Mouse (Mus musculus): ENCODE measurements around the gene Hsd17b3.

Hsd17b3 gene

GRCm38 (mm10) chr13:64089130-64089529, at the start of gene Hsd17b3:
Hsd17b3 (minus strand) TSS chr13:64089230.
- in situ Hi-C loops (cut with MboI; ENCODE audit: unreplicated experiment in 2 of 2), result loop anchor here in 1 of 2 experiments (25.0 kb wide), 1 partner anchor 348 kb away; the partner anchor contains the start of gene Cdk20

DNA sequence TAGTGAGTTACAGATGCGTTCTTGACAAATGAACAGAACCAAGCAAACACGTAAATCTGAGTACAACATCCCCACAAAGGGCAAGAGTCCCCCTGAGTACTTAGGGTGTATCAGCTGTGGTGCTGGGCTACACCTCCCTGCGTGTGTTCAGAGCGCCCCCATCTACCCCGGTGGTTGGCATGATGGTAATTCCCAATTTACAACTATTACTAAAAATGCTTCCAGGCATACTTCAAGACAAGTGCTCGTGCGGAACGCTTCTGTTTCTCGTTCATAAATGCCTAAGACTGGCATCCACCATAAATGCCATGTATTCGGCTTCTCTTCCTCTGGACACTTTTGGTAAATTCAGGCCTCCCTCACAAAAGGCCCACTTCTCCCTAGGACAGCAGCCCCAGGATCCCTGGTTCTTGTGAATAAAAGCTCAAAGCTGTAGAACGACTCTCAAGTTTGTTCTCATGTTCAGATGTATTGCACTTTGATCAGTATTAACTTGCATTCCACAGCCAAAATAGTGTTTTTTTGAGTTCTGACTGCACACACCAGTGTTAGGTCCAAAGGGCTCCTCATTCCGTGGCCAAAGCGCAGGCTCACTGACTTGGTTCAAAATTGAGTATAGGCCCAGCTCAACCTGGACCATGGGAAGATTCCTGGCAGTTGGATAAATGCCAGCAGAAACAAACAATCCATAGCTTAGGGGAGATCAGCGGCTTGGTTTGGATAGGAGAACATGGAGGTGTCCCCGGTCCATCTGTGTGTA, 40.8 kb upstream of the Hsd17b3 start:
- in situ Hi-C loops (cut with MboI; ENCODE audit: unreplicated experiment in 2 of 2), result no loop called here

DNA sequence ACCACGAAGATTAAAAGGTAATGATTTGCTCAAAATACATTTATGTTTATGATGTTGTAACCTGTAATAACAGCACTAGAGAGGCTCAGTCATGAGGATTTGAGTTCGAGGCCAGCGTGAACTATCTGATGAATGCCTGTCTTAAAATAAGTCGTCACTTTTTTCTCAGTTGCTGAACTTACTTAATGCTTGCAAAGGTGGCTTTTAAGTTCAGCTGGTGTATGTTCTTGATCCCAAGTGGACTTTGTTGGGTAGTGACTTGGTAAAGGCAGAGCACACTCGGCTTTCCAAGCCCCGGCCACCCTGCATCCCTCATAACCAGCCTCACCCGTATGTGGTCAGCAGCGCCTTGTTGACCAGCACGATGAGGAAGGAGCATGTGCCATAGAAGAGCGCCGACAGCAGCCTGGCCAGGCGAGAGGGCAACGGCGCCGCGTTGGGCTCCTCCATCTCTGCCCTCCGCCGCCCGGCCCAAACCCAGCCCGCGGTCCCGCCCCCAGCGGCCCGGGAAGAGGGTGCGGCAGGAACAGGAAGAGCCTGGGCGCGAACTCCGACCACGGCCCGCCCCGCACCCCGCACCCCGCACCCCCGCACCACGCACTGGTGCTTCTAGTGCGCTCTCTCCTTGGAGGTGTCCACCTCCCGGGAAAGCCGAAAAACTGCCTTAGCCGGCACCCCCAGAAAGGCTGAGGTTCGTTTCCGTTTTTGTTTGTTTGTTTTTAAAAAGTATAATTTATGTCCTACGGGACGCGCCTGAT, 40.0 kb upstream of the Hsd17b3 start, which contains the start of gene Slc35d2:
TSS of gene Slc35d2 (minus strand) at position 511 of the 758 bp plus-strand sequence.
- in situ Hi-C loops (cut with MboI; ENCODE audit: unreplicated experiment in 2 of 2), result no loop called here

GRCm38 (mm10) chr13:64126316-64126715, 37.3 kb upstream of the Hsd17b3 start:
- in situ Hi-C loops (cut with MboI; ENCODE audit: unreplicated experiment in 2 of 2), result no loop called here

- in situ Hi-C loops (cut with MboI; ENCODE audit: unreplicated experiment in 2 of 2), result loop anchor here in 1 of 2 experiments (25.0 kb wide), 1 partner anchor 312 kb away; the partner anchor contains the start of gene Cdk20
These were observed 35.9 kb upstream of the Hsd17b3 start for GRCm38 (mm10) chr13:64124886-64125285.

DNA sequence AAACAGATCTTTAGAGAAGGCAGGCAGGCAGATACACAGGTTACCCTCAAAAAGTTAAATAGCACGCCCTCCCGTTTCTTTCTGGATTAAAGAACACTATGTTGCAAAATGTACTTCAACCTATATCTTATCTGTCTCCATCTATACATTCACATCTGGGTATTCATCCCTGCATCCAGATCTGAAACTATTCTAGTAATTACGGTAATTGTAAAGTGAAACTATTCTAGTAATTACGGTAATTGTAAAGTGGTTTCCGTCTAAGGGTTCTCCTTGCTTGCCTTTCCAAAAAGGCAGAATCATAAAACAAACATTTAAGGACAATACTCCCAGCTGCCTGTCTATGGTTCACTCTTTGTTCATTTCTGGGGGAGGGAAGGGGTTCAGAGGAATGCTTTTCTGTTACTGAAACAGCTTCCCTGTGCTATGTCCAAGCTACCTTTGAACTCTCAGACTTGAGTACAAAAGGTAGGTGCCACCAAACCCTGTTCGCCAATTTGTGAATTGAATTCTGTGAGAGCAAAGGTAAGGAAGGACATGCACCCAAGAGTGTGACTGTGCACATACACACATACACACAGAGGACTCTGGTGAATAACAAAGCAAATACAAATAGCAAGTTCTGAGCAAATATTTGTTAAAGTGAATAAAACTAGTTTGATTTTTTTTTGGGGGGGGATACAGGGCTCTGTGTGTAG, 34.6 kb upstream of the Hsd17b3 start:
- in situ Hi-C loops (cut with MboI; ENCODE audit: unreplicated experiment in 2 of 2), result loop anchor here in 1 of 2 experiments (25.0 kb wide), 1 partner anchor 314 kb away; the partner anchor contains the start of gene Cdk20

DNA sequence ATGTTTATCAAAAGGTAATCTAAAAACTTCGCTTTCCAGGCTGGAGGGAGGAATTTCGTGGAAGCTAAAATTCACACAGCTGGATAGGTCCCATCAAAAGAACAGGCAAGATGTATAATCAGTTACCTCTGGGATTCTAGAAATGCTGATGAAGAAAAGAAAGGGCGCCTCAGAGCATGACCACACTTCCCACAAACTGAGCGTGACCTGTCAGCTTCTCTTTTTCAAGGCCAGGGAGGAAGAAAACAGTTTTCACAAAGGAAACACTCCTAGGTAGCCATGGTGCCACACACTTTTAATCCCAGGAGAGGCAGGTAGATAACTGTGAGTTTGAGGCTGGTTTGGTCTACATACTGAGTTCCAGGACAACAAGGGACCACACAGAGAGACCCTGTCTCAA, 31.7 kb upstream of the Hsd17b3 start:
- in situ Hi-C loops (cut with MboI; ENCODE audit: unreplicated experiment in 2 of 2), result loop anchor here in 1 of 2 experiments (25.0 kb wide), 1 partner anchor 317 kb away; the partner anchor contains the start of gene Cdk20

GRCm38 (mm10) chr13:64117442-64117841, 28.4 kb upstream of the Hsd17b3 start:
- in situ Hi-C loops (cut with MboI; ENCODE audit: unreplicated experiment in 2 of 2), result loop anchor here in 1 of 2 experiments (25.0 kb wide), 1 partner anchor 320 kb away; the partner anchor contains the start of gene Cdk20

DNA sequence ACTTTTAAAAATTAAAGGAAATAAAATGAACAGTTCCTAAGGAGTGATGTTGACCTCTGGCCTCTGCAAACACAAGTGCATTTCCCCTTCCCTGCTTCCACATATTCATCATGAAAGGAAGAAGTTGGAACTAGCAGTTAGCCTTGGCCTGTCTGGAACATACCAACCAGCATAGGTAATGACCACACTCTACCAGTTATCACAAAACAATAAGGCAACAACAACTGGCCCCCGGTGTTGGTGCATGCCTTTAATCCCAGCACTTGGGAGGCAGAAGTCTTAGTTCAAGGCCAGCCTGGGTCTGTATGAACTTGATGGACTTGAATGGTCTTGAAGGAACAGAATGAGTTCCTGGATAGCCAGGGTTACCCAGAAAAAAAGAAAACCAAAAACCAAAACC, 21.4 kb upstream of the Hsd17b3 start:
- in situ Hi-C loops (cut with MboI; ENCODE audit: unreplicated experiment in 2 of 2), result loop anchor here in 1 of 2 experiments (25.0 kb wide), 1 partner anchor 327 kb away; the partner anchor contains the start of gene Cdk20

DNA sequence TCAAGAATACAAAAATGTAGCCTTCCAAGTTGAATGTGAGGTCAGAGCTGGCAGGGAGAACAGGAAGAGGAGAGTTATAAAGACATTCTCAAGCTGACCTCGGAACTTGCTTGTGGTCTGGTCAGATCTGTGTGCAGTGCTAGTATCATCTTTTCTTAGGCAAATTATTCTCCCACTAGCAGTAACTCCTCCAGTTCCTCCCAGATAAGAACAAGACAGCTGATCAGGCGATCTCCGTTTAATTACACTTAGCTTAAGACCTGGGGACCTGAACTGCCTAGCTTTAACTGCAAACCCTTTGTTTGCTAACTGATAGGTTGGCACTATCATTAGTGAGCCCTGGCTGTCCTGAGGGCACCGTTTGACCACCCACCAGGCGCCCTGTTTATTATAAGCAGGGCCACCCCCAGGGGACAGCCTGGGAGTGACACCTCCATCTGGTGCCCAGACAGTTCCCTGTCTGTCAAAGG, 19.4 kb upstream of the Hsd17b3 start:
- in situ Hi-C loops (cut with MboI; ENCODE audit: unreplicated experiment in 2 of 2), result loop anchor here in 1 of 2 experiments (25.0 kb wide), 1 partner anchor 329 kb away; the partner anchor contains the start of gene Cdk20

- in situ Hi-C loops (cut with MboI; ENCODE audit: unreplicated experiment in 2 of 2), result loop anchor here in 1 of 2 experiments (25.0 kb wide), 1 partner anchor 330 kb away; the partner anchor contains the start of gene Cdk20
These were observed 18.5 kb upstream of the Hsd17b3 start for GRCm38 (mm10) chr13:64107535-64107934.

DNA sequence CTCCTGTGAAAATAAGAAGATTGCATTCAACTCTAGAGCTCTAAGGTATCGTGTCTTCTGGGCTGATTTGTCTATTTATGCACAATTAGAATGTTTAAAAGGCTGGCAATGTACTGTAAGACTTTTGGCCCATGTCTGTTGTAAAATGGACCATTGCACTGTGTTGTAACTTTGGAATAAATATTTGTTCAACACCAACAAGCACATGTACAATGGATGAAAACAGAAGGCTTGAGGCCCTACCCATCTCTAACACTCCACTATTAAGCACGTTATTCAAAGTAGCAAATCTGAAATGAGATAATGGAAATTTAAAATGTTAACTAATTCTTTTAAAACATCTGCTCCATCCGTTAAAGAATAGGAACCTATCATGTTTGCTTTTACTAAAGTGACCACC, 18.1 kb upstream of the Hsd17b3 start:
- in situ Hi-C loops (cut with MboI; ENCODE audit: unreplicated experiment in 2 of 2), result loop anchor here in 1 of 2 experiments (25.0 kb wide), 1 partner anchor 330 kb away; the partner anchor contains the start of gene Cdk20

DNA sequence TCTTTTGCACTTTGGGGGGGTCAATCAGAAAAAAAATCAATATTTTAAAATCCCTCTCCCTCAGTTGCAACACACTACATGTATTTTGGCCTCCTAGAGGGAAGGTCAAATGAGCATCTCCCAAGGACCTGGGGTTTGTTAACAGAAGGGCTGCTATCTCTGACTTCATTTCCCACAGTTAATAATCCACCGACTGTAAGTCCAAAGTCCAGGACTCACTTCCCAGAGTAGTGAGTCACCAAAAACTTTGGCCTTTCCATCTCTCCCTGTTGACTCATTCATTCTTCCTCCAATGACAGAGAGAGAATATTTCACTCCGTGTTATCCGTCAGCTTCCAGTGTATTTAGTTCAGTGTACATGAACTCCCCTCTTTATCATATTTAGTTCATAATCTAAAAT, 16.7 kb upstream of the Hsd17b3 start:
- in situ Hi-C loops (cut with MboI; ENCODE audit: unreplicated experiment in 2 of 2), result loop anchor here in 1 of 2 experiments (25.0 kb wide), 1 partner anchor 332 kb away; the partner anchor contains the start of gene Cdk20

- in situ Hi-C loops (cut with MboI; ENCODE audit: unreplicated experiment in 2 of 2), result loop anchor here (5.0 to 25.0 kb wide), 3 partner anchors 82 to 337 kb away; partner anchors contain the start of gene Cdk20 (in 1 of the 2)
These were observed 11.2 kb upstream of the Hsd17b3 start for GRCm38 (mm10) chr13:64100186-64100585.

- in situ Hi-C loops (cut with MboI; ENCODE audit: unreplicated experiment in 2 of 2), result loop anchor here (5.0 to 25.0 kb wide), 5 partner anchors 37 to 402 kb away; partner anchors contain the start of gene Cdk20 (in 1 of the 2)
These were observed 10.0 kb upstream of the Hsd17b3 start for GRCm38 (mm10) chr13:64098992-64099391.

GRCm38 (mm10) chr13:64093341-64093740, 4.3 kb upstream of the Hsd17b3 start:
- in situ Hi-C loops (cut with MboI; ENCODE audit: unreplicated experiment in 2 of 2), result loop anchor here (10.0 to 25.0 kb wide), 3 partner anchors 49 to 344 kb away; partner anchors contain the start of gene Cdk20 (in 1 of the 2)

DNA sequence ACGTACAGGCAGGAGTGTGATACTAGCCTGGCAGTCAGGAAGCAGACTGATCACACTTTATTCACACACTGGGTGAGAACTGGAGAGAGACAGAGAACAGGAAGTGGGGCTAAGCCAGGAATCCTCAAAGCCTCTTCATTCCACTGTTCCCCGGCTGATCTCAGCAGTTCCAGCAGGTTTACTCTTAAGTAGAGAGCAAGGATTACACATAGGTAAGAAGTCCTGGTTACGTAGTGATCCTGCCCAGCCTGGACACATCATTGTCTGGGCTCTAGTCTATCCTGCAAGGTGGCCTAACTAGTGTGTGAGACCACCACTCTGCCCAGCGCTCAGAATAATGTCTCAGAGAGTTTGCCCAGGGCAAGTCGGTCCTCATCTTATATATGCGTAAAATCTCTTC, 3.7 kb upstream of the Hsd17b3 start:
- in situ Hi-C loops (cut with MboI; ENCODE audit: unreplicated experiment in 2 of 2), result loop anchor here (10.0 to 25.0 kb wide), 3 partner anchors 48 to 345 kb away; partner anchors contain the start of gene Cdk20 (in 1 of the 2)

- in situ Hi-C loops (cut with MboI; ENCODE audit: unreplicated experiment in 2 of 2), result loop anchor here (10.0 to 25.0 kb wide), 3 partner anchors 47 to 345 kb away; partner anchors contain the start of gene Cdk20 (in 1 of the 2)
These were observed 3.1 kb upstream of the Hsd17b3 start for GRCm38 (mm10) chr13:64092141-64092540.

GRCm38 (mm10) chr13:64091006-64091405, 2.0 kb upstream of the Hsd17b3 start:
- in situ Hi-C loops (cut with MboI; ENCODE audit: unreplicated experiment in 2 of 2), result loop anchor here (10.0 to 25.0 kb wide), 3 partner anchors 46 to 346 kb away; partner anchors contain the start of gene Cdk20 (in 1 of the 2)

All from v-Abl transformed pro-B cells (cell line).